Mouse (Mus musculus) myocyte (in vitro differentiated cells): Measurements from ENCODE around the gene Exosc5.

Experiments used
- MAX ChIP-seq: IDR thresholded peaks from one replicate; pipeline ENCODE4 v1.6.1; 2011; ENCODE audit warnings: low read depth, mild to moderate bottlenecking, control low read depth
- POLR2A ChIP-seq: IDR thresholded peaks from one replicate; pipeline ENCODE4 v1.6.1; 2011; ENCODE audit warnings: low read depth, mild to moderate bottlenecking, control low read depth, moderate library complexity; ENCODE audit not compliant: insufficient read length
- USF1 ChIP-seq: IDR thresholded peaks from one replicate; pipeline ENCODE4 v1.6.1; 2011; ENCODE audit warnings: low read depth, mild to moderate bottlenecking, control low read depth, moderate library complexity

DNA sequence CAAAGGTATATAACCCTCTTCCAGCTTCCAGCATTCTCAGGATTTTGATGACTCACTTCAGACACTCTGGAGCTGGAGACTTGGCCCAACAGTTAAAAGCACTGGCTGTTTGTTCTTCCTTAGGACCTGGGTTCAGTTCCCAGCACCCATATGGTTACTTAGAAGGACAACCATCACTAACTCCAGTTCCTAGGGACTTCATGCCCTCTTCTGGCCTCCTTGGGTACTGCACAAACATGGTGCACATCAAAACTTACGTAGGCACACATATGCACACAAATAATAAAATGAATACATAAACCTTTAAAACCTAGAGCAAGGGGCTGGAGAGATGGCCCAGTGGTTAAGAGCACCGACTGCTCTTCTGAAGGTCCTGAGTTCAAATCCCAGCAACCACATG, 43.4 kb downstream of the Exosc5 start:
- TF ChIP-seq POLR2A (no peak), MAX (no peak), USF1 (no peak)
